Mouse (Mus musculus): ENCODE data around the gene Crcp.

- TF ChIP-seq CTCF (IDR thresholded peaks at IDR 0.05; ENCODE audit: low read depth, low read length) (no peak), POLR2A (IDR thresholded peaks at IDR 0.05; ENCODE audit: borderline replicate concordance, low read depth, low read length) (no peak)
Measured at GRCm38 (mm10) chr5:130084271-130084670, 55.2 kb downstream of the Crcp start.

All from bone marrow macrophage, adult 2 months (primary cell).